Mouse (Mus musculus) right cerebral cortex, postnatal 10 days (tissue): ENCODE measurements at regions not wholly inside any gene's neighbourhood (a gene's known extent, or its start where the extent isn't known, plus 50 kb on each side); places are given as distances from the start of the nearest gene placed in this dataset.

Experiments
- DNase-seq, 2 experiments: peaks; one replicate each; pipeline ENCODE4 v3.0.0; 2021; ENCODE audit warnings: low spot score in 2 of 2

- no peak for DNase-seq
These were observed 114.7 kb upstream of the Ndp start for GRCm38 (mm10) chrX:17026161-17026829.

GRCm38 (mm10) chrX:17017823-17018222 lies 106.2 kb upstream of the Ndp start:
- DNase-seq: no peak

- DNase-seq: peak; percentile 17 to 20
These were observed 97.6 kb upstream of the Ndp start for GRCm38 (mm10) chrX:17009188-17009587.

GRCm38 (mm10) chrX:16998578-16998977 lies 87.0 kb upstream of the Ndp start:
- DNase-seq: peak; percentile 22 to 33
